Mouse (Mus musculus) 3T3-L1 (cell line): ENCODE data around the gene Plpp4.

ENCODE experiments used
- DNase-seq: peaks from one replicate; pipeline ENCODE4 v3.0.0-alpha.2; 2015; ENCODE audit warnings: low read depth, low spot score

The Plpp4 gene

GRCm38 (mm10) chr7:129301622-129302021 lies 44.8 kb downstream of the Plpp4 start:
- DNase-seq: no peak

GRCm38 (mm10) chr7:129303356-129303755 lies 46.5 kb downstream of the Plpp4 start:
- DNase-seq: no peak

- DNase-seq: peak; percentile 5
These were observed 50.4 kb downstream of the Plpp4 start for GRCm38 (mm10) chr7:129307042-129307825.

- no peak for DNase-seq
These were observed 51.8 kb downstream of the Plpp4 start for GRCm38 (mm10) chr7:129308661-129309060.

GRCm38 (mm10) chr7:129312521-129312920 lies 55.7 kb downstream of the Plpp4 start:
- DNase-seq: no peak

- DNase-seq: no peak
These were observed 57.1 kb downstream of the Plpp4 start for GRCm38 (mm10) chr7:129313969-129314368.

GRCm38 (mm10) chr7:129340096-129340495 lies 83.3 kb downstream of the Plpp4 start:
- no peak for DNase-seq

GRCm38 (mm10) chr7:129355561-129355960 lies 98.7 kb downstream of the Plpp4 start:
- DNase-seq: no peak

GRCm38 (mm10) chr7:129375306-129375705 lies 118.5 kb downstream of the Plpp4 start:
- no peak for DNase-seq

GRCm38 (mm10) chr7:129385149-129385548 lies 128.3 kb downstream of the Plpp4 start:
- no peak for DNase-seq

- DNase-seq: no peak
These were observed 136.1 kb downstream of the Plpp4 start for GRCm38 (mm10) chr7:129392835-129393489.

GRCm38 (mm10) chr7:129396561-129396960 lies 139.7 kb downstream of the Plpp4 start:
- no peak for DNase-seq

GRCm38 (mm10) chr7:129399071-129399470 lies 142.2 kb downstream of the Plpp4 start:
- DNase-seq: peak; percentile 1

- no peak for DNase-seq
These were observed 146.0 kb downstream of the Plpp4 start for GRCm38 (mm10) chr7:129402695-129403364.

GRCm38 (mm10) chr7:129406069-129406468 lies 149.2 kb downstream of the Plpp4 start:
- no peak for DNase-seq

- DNase-seq: no peak
These were observed 155.9 kb downstream of the Plpp4 start for GRCm38 (mm10) chr7:129412695-129413094.

- no peak for DNase-seq
These were observed 158.3 kb downstream of the Plpp4 start for GRCm38 (mm10) chr7:129415179-129415578.

- no peak for DNase-seq
These were observed 164.3 kb downstream of the Plpp4 start for GRCm38 (mm10) chr7:129421181-129421580.

GRCm38 (mm10) chr7:129425554-129425953 lies 168.7 kb downstream of the Plpp4 start:
- DNase-seq: peak; percentile 34

GRCm38 (mm10) chr7:129428794-129429193 lies 172.0 kb downstream of the Plpp4 start:
- DNase-seq: no peak

- DNase-seq: no peak
These were observed 173.1 kb downstream of the Plpp4 start for GRCm38 (mm10) chr7:129429903-129430302.
